Mouse (Mus musculus) intestine, embryonic 16.5 days (tissue): ENCODE measurements around the gene Myt1l. TPM values are rescaled to one million over a fixed set of nuclear protein-coding genes. Genes with fewer than 3 reads are reported as not detected.
A peak's percentile ranks its signal among the peaks of the same experiment; 100 is the strongest.

Source experiments
- ATAC-seq: fragments of 200-750 bp; cut with Nextera tagmentation; 2 replicates; pipeline ENCODE4 v1.8.0; 2017; ENCODE audit warnings: moderate TSS enrichment, moderate library complexity
- H3K27ac ChIP-seq: fragments of 300-500 bp; sonication (generic); 2 replicates; pipeline ENCODE4 v1.5.1; 2014; ENCODE audit warnings: mild to moderate bottlenecking, low read length
- H3K27me3 ChIP-seq: fragments of 300-500 bp; sonication (generic); replicated peaks from 2 replicates; pipeline ENCODE4 v1.6.1; 2014; ENCODE audit warnings: low read length, control low read depth, mixed read lengths; ENCODE audit not compliant: control insufficient read depth, insufficient read depth
- H3K36me3 ChIP-seq: fragments of 300-500 bp; sonication (generic); 2 replicates; pipeline ENCODE4 v1.6.1; 2014; ENCODE audit warnings: low read length, control low read depth; ENCODE audit not compliant: control insufficient read depth, insufficient read depth
- H3K4me1 ChIP-seq: fragments of 300-500 bp; sonication (generic); 2 replicates; pipeline ENCODE4 v1.6.1; 2014; ENCODE audit warnings: low read length, control low read depth, mixed read lengths; ENCODE audit not compliant: control insufficient read depth, insufficient read depth
- H3K4me2 ChIP-seq: fragments of 300-500 bp; sonication (generic); 2 replicates; pipeline ENCODE4 v1.6.1; 2014; ENCODE audit warnings: low read depth, low read length, control low read depth
- H3K4me3 ChIP-seq: fragments of 300-500 bp; sonication (generic); 2 replicates; pipeline ENCODE4 v1.5.1; 2014; ENCODE audit warnings: mild to moderate bottlenecking, low read length
- H3K9ac ChIP-seq: fragments of 300-500 bp; sonication (generic); 2 replicates; pipeline ENCODE4 v1.6.1; 2014; ENCODE audit warnings: low read depth, low read length
- H3K9me3 ChIP-seq: fragments of 300-500 bp; sonication (generic); 2 replicates; pipeline ENCODE4 v1.6.1; 2016; ENCODE audit warnings: low read length, control low read depth; ENCODE audit not compliant: control insufficient read depth
- WGBS: fragments of 180-500 bp; shearing (Covaris S2); extraction: QIAGEN DNeasy Blood & Tissue Kit; methylation state at CpG from one replicate; pipeline ENCODE4 v1.1.7; 2014; 5-methylcytosine and 5-hydroxymethylcytosine counted together
- polyA plus RNA-seq: library from polyadenylated mRNA; unstranded; fragments of >200 nt; fragmentation: Nextera tagmentation; extraction: Ambion mirVana; gene quantifications from 2 replicates; pipeline ENCODE4 v1.2.1, GENCODE M21; 2015

The Myt1l gene
- polyA plus RNA-seq, 1 experiment from 2014 or later: 3.3 TPM

GRCm38 (mm10) chr12:29698976-29699375, 170.8 kb downstream of the Myt1l start:
- Histone ChIP-seq H3K36me3 (no peaks in the 10 kb centered on the region), H3K9me3 (no peaks in the 10 kb centered on the region), H3K4me2 (no peak overlapping the region), H3K4me3 (no peak overlapping the region), H3K27ac (no peak overlapping the region), H3K27me3 (no peaks in the 10 kb centered on the region), H3K9ac (no peak overlapping the region), H3K4me1 (no peaks in the 10 kb centered on the region)
- no peak for ATAC-seq
- 47% methylated on average over 10 of the region's 10 CpGs for WGBS

GRCm38 (mm10) chr12:29699386-29699785, 171.2 kb downstream of the Myt1l start:
- no peaks in the 10 kb centered on the region for H3K36me3 ChIP-seq
- H3K4me1 ChIP-seq: no peaks in the 10 kb centered on the region
- H3K4me2 ChIP-seq: no peak overlapping the region
- ATAC-seq: no peak
- no peaks in the 10 kb centered on the region for H3K27me3 ChIP-seq
- 74% methylated on average over 10 of the region's 10 CpGs for WGBS
- no peaks in the 10 kb centered on the region for H3K9me3 ChIP-seq
- H3K4me3 ChIP-seq: no peak overlapping the region
- H3K27ac ChIP-seq: no peak overlapping the region
- no peak overlapping the region for H3K9ac ChIP-seq

GRCm38 (mm10) chr12:29700026-29700425, 171.8 kb downstream of the Myt1l start:
- H3K27me3 ChIP-seq: no peaks in the 10 kb centered on the region
- no peak overlapping the region for H3K4me3 ChIP-seq
- WGBS: 75% methylated on average over 3 of the region's 3 CpGs
- no peak overlapping the region for H3K27ac ChIP-seq
- no peak overlapping the region for H3K4me2 ChIP-seq
- no peak for ATAC-seq
- H3K9me3 ChIP-seq: no peaks in the 10 kb centered on the region
- H3K36me3 ChIP-seq: no peaks in the 10 kb centered on the region
- H3K4me1 ChIP-seq: no peaks in the 10 kb centered on the region
- H3K9ac ChIP-seq: no peak overlapping the region

- Histone ChIP-seq H3K9ac (no peak overlapping the region), H3K4me1 (no peaks in the 10 kb centered on the region), H3K4me3 (no peak overlapping the region), H3K27ac (no peak overlapping the region), H3K4me2 (no peak overlapping the region), H3K36me3 (no peaks in the 10 kb centered on the region), H3K9me3 (no peaks in the 10 kb centered on the region), H3K27me3 (no peaks in the 10 kb centered on the region)
- 48% methylated on average over 4 of the region's 4 CpGs for WGBS
- no peak for ATAC-seq
Measured at GRCm38 (mm10) chr12:29701076-29701475, 172.9 kb downstream of the Myt1l start.

- no peaks in the 10 kb centered on the region for H3K27me3 ChIP-seq
- no peak overlapping the region for H3K4me2 ChIP-seq
- no peaks in the 10 kb centered on the region for H3K4me1 ChIP-seq
- no peak overlapping the region for H3K4me3 ChIP-seq
- no peaks in the 10 kb centered on the region for H3K36me3 ChIP-seq
- no peaks in the 10 kb centered on the region for H3K9me3 ChIP-seq
- WGBS: 27% methylated on average over 6 of the region's 6 CpGs
- ATAC-seq: no peak
- H3K27ac ChIP-seq: no peak overlapping the region
- no peak overlapping the region for H3K9ac ChIP-seq
Measured at GRCm38 (mm10) chr12:29701731-29702316, 173.6 kb downstream of the Myt1l start.

- no peaks in the 10 kb centered on the region for H3K9me3 ChIP-seq
- ATAC-seq: 0 out of 2 replicates have a peak, but pooled peaks have one; percentile 59
- H3K4me1 ChIP-seq: no peaks in the 10 kb centered on the region
- H3K36me3 ChIP-seq: no peaks in the 10 kb centered on the region
- H3K4me2 ChIP-seq: no peak overlapping the region
- H3K27ac ChIP-seq: no peak overlapping the region
- no peak overlapping the region for H3K4me3 ChIP-seq
- H3K9ac ChIP-seq: no peak overlapping the region
- no peaks in the 10 kb centered on the region for H3K27me3 ChIP-seq
- WGBS: 47% methylated on average over 4 of the region's 4 CpGs
Measured at GRCm38 (mm10) chr12:29702626-29703025, 174.4 kb downstream of the Myt1l start.

- 68% methylated on average over 8 of the region's 8 CpGs for WGBS
- H3K27me3 ChIP-seq: no peaks in the 10 kb centered on the region
- no peak overlapping the region for H3K4me3 ChIP-seq
- H3K9ac ChIP-seq: no peak overlapping the region
- H3K4me1 ChIP-seq: no peaks in the 10 kb centered on the region
- no peaks in the 10 kb centered on the region for H3K9me3 ChIP-seq
- H3K36me3 ChIP-seq: no peaks in the 10 kb centered on the region
- no peak overlapping the region for H3K4me2 ChIP-seq
- no peak overlapping the region for H3K27ac ChIP-seq
- no peak for ATAC-seq
Measured at GRCm38 (mm10) chr12:29703541-29703940, 175.4 kb downstream of the Myt1l start.

GRCm38 (mm10) chr12:29707094-29707493, 178.9 kb downstream of the Myt1l start:
- no peaks in the 10 kb centered on the region for H3K36me3 ChIP-seq

GRCm38 (mm10) chr12:29708166-29708565, 180.0 kb downstream of the Myt1l start:
- H3K4me1 ChIP-seq: no peaks in the 10 kb centered on the region
- no peak overlapping the region for H3K27ac ChIP-seq
- no peaks in the 10 kb centered on the region for H3K36me3 ChIP-seq
- WGBS: 69% methylated on average over 3 of the region's 3 CpGs
- H3K9me3 ChIP-seq: no peaks in the 10 kb centered on the region
- no peak overlapping the region for H3K4me2 ChIP-seq
- no peak overlapping the region for H3K9ac ChIP-seq
- H3K4me3 ChIP-seq: no peak overlapping the region
- H3K27me3 ChIP-seq: no peaks in the 10 kb centered on the region
- no peak for ATAC-seq

More at GRCm38 (mm10) chr12:29707094-29707493, 178.9 kb downstream of the Myt1l start:
- Histone ChIP-seq H3K4me2 (no peak overlapping the region), H3K27ac (no peak overlapping the region), H3K4me1 (no peaks in the 10 kb centered on the region), H3K9me3 (no peaks in the 10 kb centered on the region), H3K9ac (no peak overlapping the region), H3K27me3 (no peaks in the 10 kb centered on the region), H3K4me3 (no peak overlapping the region)
- ATAC-seq: no peak
- WGBS: 79% methylated on average over 3 of the region's 3 CpGs
